Mouse (Mus musculus): ENCODE data around the gene Wdr24. TPM values are rescaled to one million over a fixed set of nuclear protein-coding genes. Genes with fewer than 3 reads are reported as not detected.
A peak's percentile ranks its signal among the peaks of the same experiment; 100 is the strongest.
"Not testable (repeated sequence)": the region's sequence is repeated elsewhere in the genome, so short reads cannot be mapped to it uniquely, and the experiment has no call there.

The Wdr24 gene
- polyA plus RNA-seq, 1 experiment from 2014 or later = 17.0 TPM

GRCm38 (mm10) chr17:25861704-25862612 lies 38.5 kb downstream of the Wdr24 start:
- H3K9ac ChIP-seq = peak overlapping the region; percentile 89
- H3K27me3 ChIP-seq (replicated peaks) = no peaks in the 10 kb centered on the region
- peak; percentile 16; the same call in 1 of the 2 replicates for ATAC-seq (ENCODE audit: insufficient number of reproducible peaks, low FRiP score)
- peak overlapping the region; percentile 94 for H3K4me2 ChIP-seq
- peak overlapping the region; percentile 84 for H3K4me3 ChIP-seq
- H3K9me3 ChIP-seq (replicated peaks) = no peaks in the 10 kb centered on the region
- 14% methylated on average over 6 of the region's 6 CpGs for WGBS
- H3K27ac ChIP-seq (ENCODE audit: poor library complexity, severe bottlenecking) = peak overlapping the region; percentile 75
- H3K36me3 ChIP-seq = peaks cover 29% of the 10 kb centered on the region
- peaks cover 36% of the 10 kb centered on the region for H3K4me1 ChIP-seq (replicated peaks)

- Histone ChIP-seq H3K27ac (ENCODE audit: poor library complexity, severe bottlenecking) (no peak overlapping the region), H3K4me3 (no peak overlapping the region), H3K9me3 (replicated peaks) (no peaks in the 10 kb centered on the region), H3K4me1 (replicated peaks) (peaks cover 46% of the 10 kb centered on the region), H3K27me3 (replicated peaks) (no peaks in the 10 kb centered on the region), H3K4me2 (no peak overlapping the region), H3K36me3 (peaks cover 29% of the 10 kb centered on the region), H3K9ac (no peak overlapping the region)
- ATAC-seq (ENCODE audit: insufficient number of reproducible peaks, low FRiP score) = no peak
- 86% methylated on average over 6 of the region's 6 CpGs for WGBS
These were observed 40.3 kb downstream of the Wdr24 start for GRCm38 (mm10) chr17:25863681-25864080.

GRCm38 (mm10) chr17:25864311-25864710 lies 40.9 kb downstream of the Wdr24 start:
- no peak for ATAC-seq (ENCODE audit: insufficient number of reproducible peaks, low FRiP score)
- Histone ChIP-seq H3K27me3 (replicated peaks) (no peaks in the 10 kb centered on the region), H3K36me3 (peaks cover 29% of the 10 kb centered on the region), H3K27ac (ENCODE audit: poor library complexity, severe bottlenecking) (no peak overlapping the region), H3K4me2 (no peak overlapping the region), H3K4me3 (no peak overlapping the region), H3K9me3 (replicated peaks) (no peaks in the 10 kb centered on the region), H3K9ac (no peak overlapping the region), H3K4me1 (replicated peaks) (peaks cover 51% of the 10 kb centered on the region)
- WGBS = 92% methylated on average over 14 of the region's 14 CpGs

GRCm38 (mm10) chr17:25865288-25865687 lies 41.9 kb downstream of the Wdr24 start:
- WGBS = 85% methylated on average over 11 of the region's 11 CpGs
- H3K4me3 ChIP-seq = no peak overlapping the region
- peaks cover 29% of the 10 kb centered on the region for H3K36me3 ChIP-seq
- H3K9ac ChIP-seq = peak overlapping the region; percentile 35; the same call in 1 of the 2 replicates
- peaks cover 49% of the 10 kb centered on the region for H3K4me1 ChIP-seq (replicated peaks)
- H3K4me2 ChIP-seq = no peak overlapping the region
- no peak overlapping the region for H3K27ac ChIP-seq (ENCODE audit: poor library complexity, severe bottlenecking)
- H3K27me3 ChIP-seq (replicated peaks) = no peaks in the 10 kb centered on the region
- ATAC-seq (ENCODE audit: insufficient number of reproducible peaks, low FRiP score) = no peak
- H3K9me3 ChIP-seq (replicated peaks) = no peaks in the 10 kb centered on the region

DNA sequence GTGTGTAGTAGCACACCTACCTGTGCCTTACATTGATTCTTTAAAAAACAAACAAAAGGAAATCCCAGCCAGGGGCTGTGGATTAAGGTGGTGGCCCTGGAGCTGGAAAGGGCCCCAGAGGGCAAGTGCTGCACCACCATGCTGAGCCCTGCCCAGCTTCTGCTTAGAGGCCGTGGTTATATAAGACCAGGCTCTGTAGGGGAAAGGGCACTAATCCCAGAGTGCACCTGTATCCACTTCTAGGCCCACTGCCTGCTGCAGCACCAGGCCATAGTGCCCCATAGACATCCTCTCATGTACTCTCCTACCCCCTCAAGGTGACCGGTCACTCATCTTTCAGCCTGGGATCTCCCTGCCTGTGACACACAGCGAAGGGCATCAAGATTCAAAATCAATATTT lies 42.7 kb downstream of the Wdr24 start:
- Histone ChIP-seq H3K27me3 (replicated peaks) (no peaks in the 10 kb centered on the region), H3K4me2 (peak overlapping the region; percentile 89), H3K36me3 (peaks cover 29% of the 10 kb centered on the region), H3K4me1 (replicated peaks) (peaks cover 41% of the 10 kb centered on the region), H3K9ac (0 out of 2 replicates have a peak overlapping the region, but pooled peaks have one; percentile 35), H3K27ac (ENCODE audit: poor library complexity, severe bottlenecking) (no peak overlapping the region), H3K4me3 (no peak overlapping the region), H3K9me3 (replicated peaks) (no peaks in the 10 kb centered on the region)
- WGBS = 92% methylated on average over 3 of the region's 3 CpGs
- no peak for ATAC-seq (ENCODE audit: insufficient number of reproducible peaks, low FRiP score)

GRCm38 (mm10) chr17:25867509-25867835 lies 44.0 kb downstream of the Wdr24 start:
- H3K4me2 ChIP-seq = peak overlapping the region; percentile 89

GRCm38 (mm10) chr17:25867836-25868600 lies 44.6 kb downstream of the Wdr24 start:
- peak overlapping the region; percentile 89 for H3K4me2 ChIP-seq
- H3K4me1 ChIP-seq (replicated peaks) = peaks cover 31% of the 10 kb centered on the region
- peak; percentile 68 for ATAC-seq (ENCODE audit: insufficient number of reproducible peaks, low FRiP score)
- H3K36me3 ChIP-seq = peaks cover 29% of the 10 kb centered on the region
- H3K9ac ChIP-seq = peak overlapping the region; percentile 93
- under 1% methylated on average over 42 of the region's 42 CpGs for WGBS
- H3K27ac ChIP-seq (ENCODE audit: poor library complexity, severe bottlenecking) = peak overlapping the region; percentile 94
- no peaks in the 10 kb centered on the region for H3K9me3 ChIP-seq (replicated peaks)
- peak overlapping the region; percentile 78 for H3K4me3 ChIP-seq
- no peaks in the 10 kb centered on the region for H3K27me3 ChIP-seq (replicated peaks)

More at GRCm38 (mm10) chr17:25867509-25867835, 44.0 kb downstream of the Wdr24 start:
- H3K36me3 ChIP-seq = peaks cover 29% of the 10 kb centered on the region
- WGBS = 14% methylated on average over 7 of the region's 7 CpGs
- H3K9me3 ChIP-seq (replicated peaks) = no peaks in the 10 kb centered on the region
- peak overlapping the region; percentile 93 for H3K9ac ChIP-seq
- H3K4me1 ChIP-seq (replicated peaks) = peaks cover 31% of the 10 kb centered on the region
- peak; percentile 24; the same call in 1 of the 2 replicates for ATAC-seq (ENCODE audit: insufficient number of reproducible peaks, low FRiP score)
- no peaks in the 10 kb centered on the region for H3K27me3 ChIP-seq (replicated peaks)
- peak overlapping the region; percentile 78 for H3K4me3 ChIP-seq
- H3K27ac ChIP-seq (ENCODE audit: poor library complexity, severe bottlenecking) = peak overlapping the region; percentile 94

DNA sequence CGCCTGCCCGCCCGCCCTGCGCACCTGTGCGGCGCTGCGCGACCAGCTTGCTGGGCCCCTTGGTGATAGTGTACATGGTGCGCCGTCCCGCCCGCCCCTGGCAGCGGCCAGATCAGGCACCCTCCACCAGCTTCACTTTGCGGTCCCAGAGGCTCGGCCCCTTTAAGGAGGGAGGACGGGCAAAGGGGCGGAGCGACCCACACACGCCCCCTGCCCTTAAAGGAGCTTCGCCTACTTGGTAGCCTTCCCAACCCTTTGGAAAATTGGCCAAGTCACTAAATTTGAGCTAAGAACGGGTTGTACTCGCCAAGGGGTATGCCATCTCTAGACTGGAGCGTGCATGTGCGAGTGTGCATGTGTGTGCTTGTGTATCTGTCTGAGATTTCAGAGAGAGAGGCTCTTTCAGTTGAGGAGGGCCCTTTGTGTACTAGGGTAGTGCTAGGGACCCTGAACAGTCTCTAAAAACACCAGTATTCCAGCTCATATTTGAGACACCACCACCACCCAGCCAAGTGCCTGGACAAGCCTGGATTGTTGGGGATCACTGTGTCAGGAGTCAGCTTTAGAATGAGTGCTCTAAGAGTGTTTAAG lies 45.3 kb downstream of the Wdr24 start, which contains the start of gene Mcrip2:
Gene Mcrip2, minus strand, starts transcription at position 164 of the 591 bp plus-strand sequence.
- peak within 1 kb of the TSS; percentile 93 for H3K9ac ChIP-seq
- H3K4me3 ChIP-seq = peak within 1 kb of the TSS; percentile 78
- peak within 1 kb of the TSS; percentile 94 for H3K27ac ChIP-seq (ENCODE audit: poor library complexity, severe bottlenecking)
- peak within 1 kb of the TSS; percentile 89 for H3K4me2 ChIP-seq
- ATAC-seq (ENCODE audit: insufficient number of reproducible peaks, low FRiP score) = peak; percentile 81
- peaks cover 31% of the 10 kb centered on the region for H3K4me1 ChIP-seq (replicated peaks)
- H3K27me3 ChIP-seq (replicated peaks) = no peaks in the 10 kb centered on the region
- WGBS = under 1% methylated on average over 24 of the region's 24 CpGs
- H3K36me3 ChIP-seq = peaks cover 27% of the 10 kb centered on the region
- no peaks in the 10 kb centered on the region for H3K9me3 ChIP-seq (replicated peaks)

- no peak overlapping the region for H3K4me2 ChIP-seq
- peaks cover 39% of the 10 kb centered on the region for H3K4me1 ChIP-seq (replicated peaks)
- ATAC-seq (ENCODE audit: insufficient number of reproducible peaks, low FRiP score) = no peak
- H3K9me3 ChIP-seq (replicated peaks) = no peaks in the 10 kb centered on the region
- no peak overlapping the region for H3K9ac ChIP-seq
- no peaks in the 10 kb centered on the region for H3K27me3 ChIP-seq (replicated peaks)
- H3K4me3 ChIP-seq = no peak overlapping the region
- peaks cover 19% of the 10 kb centered on the region for H3K36me3 ChIP-seq
- 90% methylated on average over 8 of the region's 8 CpGs for WGBS
- H3K27ac ChIP-seq (ENCODE audit: poor library complexity, severe bottlenecking) = no peak overlapping the region
These were observed 46.1 kb downstream of the Wdr24 start for GRCm38 (mm10) chr17:25869498-25869897.

DNA sequence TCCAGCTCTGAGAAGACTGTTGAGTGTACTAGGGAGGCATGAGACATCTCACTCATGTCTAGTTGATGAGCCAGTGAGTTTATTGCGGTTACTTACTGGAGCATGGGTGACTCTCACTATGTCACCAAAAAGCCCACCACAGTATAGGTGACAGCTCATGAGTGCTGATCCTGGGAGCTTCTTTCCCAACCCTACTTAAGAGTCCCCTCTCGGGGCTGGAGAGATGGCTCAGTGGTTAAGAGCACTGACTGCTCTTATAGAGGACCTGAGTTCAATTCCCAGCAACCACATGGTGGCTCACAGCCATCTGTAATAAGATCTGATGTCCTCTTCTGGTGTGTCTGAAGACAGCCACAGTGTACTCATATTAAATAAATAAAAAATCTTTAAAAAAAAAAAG lies 46.5 kb downstream of the Wdr24 start:
- WGBS = 82% methylated on average over 2 of the region's 2 CpGs
- Histone ChIP-seq H3K4me3 (no peak overlapping the region), H3K4me2 (no peak overlapping the region), H3K9me3 (replicated peaks) (no peaks in the 10 kb centered on the region), H3K36me3 (peaks cover 15% of the 10 kb centered on the region), H3K4me1 (replicated peaks) (peaks cover 39% of the 10 kb centered on the region), H3K9ac (no peak overlapping the region), H3K27me3 (replicated peaks) (no peaks in the 10 kb centered on the region), H3K27ac (ENCODE audit: poor library complexity, severe bottlenecking) (no peak overlapping the region)
- ATAC-seq (ENCODE audit: insufficient number of reproducible peaks, low FRiP score) = no peak

- H3K36me3 ChIP-seq; ATAC-seq (ENCODE audit: insufficient number of reproducible peaks, low FRiP score); H3K9me3 ChIP-seq (replicated peaks): not testable (repeated sequence)
These were observed 48.1 kb downstream of the Wdr24 start for GRCm38 (mm10) chr17:25871566-25871965.

More at GRCm38 (mm10) chr17:25871566-25871965, 48.1 kb downstream of the Wdr24 start:
- H3K4me3 ChIP-seq; H3K4me2 ChIP-seq; H3K27ac ChIP-seq (ENCODE audit: poor library complexity, severe bottlenecking); H3K9ac ChIP-seq; H3K27me3 ChIP-seq (replicated peaks): not testable (repeated sequence)
- H3K4me1 ChIP-seq (replicated peaks) = peaks cover 35% of the 10 kb centered on the region

Measured in heart, embryonic 12.5 days (tissue).